Mouse (Mus musculus): ENCODE measurements around the gene Rerg.
"Not testable (repeated sequence)": the region's sequence is repeated elsewhere in the genome, so short reads cannot be mapped to it uniquely, and the experiment has no call there.

Rerg gene

DNA sequence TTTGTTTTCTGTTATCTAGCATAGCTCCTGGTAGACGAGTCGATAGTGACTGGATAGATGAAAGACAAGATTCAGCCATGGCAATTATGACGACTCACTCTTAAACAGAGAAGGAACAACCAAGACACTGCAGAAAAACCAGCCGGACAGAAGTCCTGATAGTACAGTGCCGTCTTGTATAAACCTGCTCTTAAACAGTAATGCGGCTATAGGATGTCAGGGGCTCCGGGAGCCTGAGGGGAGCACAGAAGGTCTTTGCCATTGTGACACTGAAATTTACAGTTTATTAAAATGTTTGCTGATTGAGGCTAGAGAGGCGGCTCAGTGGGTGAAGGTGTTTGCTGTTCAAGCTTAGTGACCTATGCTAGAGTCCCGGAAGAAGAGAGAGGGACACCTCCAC, 98.8 kb downstream of the Rerg start:
- DNase-seq = no peak

DNA sequence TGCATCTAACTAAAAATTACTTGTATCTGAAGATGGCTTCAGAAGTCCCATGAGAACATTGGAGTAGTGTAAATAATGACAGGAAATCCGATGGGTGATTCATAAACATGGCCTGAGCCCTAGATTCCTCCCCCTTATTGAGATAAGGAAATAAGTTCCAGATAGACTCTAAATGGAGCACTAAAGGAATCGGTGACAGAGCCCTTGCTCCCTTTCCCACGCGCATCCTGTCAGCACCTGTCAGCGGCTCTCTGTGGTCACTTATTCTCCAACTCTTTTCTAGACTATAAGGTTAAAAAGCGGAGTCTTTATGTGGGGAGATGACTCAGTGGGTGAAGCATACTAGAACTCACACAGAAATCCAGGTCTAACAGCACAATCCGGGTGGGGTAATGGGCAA, 104.8 kb downstream of the Rerg start:
- DNase-seq = no peak

DNA sequence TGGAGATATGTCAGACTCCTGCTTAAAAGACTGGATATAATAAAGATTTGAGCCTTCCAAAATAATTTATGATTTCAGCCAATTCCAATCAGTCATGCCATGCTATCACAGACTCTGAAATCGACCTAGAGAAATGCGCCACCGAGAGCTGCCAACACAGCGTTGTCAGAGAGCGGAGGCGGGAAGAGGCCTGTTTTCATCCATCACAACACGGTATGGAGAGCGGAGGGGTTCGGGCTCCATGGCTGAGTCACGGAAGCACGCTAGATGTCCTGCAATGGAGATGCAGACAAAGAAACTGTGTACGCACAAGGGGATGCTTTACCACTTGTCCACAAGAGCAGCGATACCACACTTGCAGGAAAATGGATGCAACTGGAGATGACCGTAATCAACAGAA, 105.5 kb downstream of the Rerg start:
- no peak for DNase-seq

DNA sequence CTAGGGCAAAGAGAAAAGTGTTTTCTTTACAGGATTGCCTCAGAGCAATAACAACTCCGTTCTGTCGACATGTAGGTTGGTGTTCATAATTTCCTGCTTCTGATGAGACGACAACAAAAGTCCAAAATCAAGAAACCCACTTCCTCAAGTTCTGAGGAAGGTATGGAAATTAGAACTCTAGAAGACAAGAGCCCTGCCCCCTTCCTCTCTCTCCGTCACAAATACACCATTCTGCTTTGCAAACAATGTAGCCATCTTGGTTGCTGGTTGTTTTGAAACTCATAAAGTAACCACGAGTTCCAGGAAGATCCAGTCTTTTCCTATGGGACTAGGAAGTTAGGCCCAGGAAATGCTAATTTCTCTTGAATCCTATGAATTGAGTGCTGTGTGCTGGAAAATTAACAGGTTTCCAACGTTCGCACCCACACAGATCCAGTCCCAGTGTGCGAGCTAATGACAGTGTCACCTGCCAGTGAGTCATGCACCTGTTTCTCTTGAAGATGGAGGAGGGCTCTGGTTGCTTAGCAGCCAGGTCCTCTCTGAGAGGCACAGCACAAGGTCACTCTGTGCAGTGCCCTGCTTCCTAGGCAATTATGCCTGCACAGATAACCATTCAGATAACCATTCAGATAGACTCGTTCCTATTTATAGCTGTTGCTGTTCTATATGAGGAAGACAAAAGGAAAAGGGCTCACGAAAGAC, 106.9 kb downstream of the Rerg start:
- no peak for DNase-seq

DNA sequence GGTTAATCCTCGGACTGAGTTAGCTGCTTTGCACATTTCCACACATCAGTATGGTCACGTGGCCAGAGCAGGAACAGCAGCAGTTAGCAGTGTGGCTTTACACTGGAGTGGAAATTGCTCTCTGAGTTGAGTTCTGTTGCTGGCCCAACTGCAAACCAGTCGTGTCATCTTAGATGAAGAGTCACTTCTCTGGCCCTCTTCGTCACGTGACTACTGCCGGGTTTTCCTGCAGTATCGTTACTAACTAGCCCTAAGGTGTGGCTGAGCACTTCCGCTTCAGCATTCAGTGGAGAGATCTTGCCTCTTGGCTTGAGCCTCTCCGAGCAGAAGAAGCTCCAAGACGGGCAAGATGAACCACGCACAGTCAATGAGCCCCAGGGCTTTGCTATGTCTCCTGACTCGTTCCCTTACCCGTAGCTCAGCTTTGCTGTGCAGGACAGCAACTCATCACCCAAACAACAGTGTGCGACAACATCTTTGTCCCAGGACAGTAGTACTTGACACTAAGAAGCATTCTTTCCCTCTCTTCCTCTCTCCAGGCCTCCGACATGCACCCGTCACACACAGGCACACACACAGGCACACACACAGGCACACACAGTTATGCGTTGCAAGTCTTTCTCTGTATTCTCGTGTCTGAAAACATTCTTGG, 108.3 kb downstream of the Rerg start:
- DNase-seq = no peak

DNA sequence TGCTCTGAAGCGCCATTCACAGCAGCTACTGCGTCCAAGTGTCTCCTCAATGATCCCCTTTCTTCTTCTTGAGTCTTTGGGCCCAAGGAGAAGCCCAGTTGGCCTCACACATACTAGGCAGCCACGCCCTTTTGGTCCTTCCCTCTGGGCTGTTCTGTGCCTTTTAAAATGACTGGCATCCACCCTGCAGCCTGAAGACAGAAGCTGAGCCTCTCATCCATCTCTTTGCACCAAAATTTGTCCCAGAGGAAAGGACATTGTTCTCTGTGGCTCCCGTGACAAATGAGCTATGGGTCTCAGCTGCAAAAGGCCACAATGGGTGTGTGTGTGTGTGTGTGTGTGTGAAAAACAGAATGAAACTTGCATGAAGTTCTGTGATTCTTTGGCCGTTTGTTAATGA, 109.7 kb downstream of the Rerg start:
- no peak for DNase-seq

DNA sequence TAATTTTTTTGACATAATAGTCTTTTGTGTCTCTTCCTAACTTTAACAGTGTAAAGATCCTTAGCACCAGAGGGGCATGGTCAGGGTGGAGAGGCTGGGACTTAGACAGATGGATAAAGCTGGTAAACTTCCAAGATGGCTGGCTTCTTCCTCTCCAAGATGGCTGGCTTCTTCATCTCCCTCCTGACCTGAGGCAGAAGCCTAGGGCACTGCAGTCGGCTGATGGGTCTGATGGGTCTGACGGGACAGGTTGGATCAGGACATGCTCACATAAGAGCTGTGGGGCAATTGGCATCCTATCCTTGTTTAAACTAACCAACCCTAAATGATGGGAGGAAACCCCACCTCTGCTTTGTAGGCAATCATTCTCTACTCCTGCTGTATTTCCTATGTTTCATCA, 112.0 kb downstream of the Rerg start:
- DNase-seq = no peak

DNA sequence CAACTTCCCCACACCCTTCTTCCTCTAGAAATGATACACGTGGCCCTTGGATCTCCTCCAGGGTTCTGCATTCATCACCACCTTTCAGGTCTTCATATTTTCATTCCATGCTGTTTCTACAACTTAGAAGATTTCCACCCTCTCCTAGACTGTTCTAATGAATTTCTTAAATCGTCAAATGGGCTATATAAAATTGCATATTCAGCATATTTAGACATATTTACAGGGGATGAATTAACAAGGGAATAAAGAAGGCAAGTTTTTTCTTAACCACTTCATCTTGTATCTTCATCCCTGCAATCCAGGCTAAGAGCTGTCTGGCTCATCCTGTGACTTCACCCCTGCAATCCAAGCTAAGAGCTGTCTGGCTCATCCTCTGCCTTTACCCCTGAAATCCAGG, 116.2 kb downstream of the Rerg start:
- DNase-seq = no peak

DNA sequence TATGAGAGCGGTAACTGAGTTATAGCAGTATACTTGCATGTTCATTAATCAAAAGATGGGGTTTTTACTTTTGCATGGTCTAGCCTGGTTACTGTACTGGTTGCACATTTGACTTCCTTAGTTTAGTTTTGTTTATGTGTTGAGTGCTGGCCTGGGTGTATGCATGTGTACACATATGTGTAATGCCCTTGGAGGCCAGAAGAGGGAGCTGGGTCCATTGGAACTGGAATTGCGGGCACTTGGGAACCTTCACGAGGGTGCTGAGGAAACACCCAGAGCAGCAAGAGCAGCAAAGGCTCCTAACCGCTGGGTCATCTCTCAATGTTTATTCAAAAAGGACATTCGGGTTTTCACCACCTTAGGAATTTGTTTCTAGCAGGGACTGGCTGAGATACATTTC, 116.8 kb downstream of the Rerg start:
- DNase-seq = no peak

DNA sequence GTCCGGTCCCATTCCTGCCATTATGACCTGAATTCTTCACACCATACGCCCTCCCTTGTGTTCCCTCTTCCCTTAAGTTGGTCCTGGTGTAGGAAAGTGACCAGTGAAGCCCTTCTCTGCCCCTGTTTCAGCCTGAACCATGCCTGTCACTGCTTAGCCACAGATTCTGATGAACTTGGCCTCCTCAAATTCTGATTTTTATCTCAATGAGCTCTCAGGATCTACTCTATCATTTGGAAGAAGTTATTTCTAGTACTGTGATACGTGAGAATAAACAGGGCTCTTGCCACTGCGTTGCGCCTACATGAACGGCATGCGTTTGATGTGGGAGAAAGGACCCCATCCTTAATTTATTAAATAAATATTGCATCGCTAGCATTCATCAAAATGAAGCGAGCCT, 117.3 kb downstream of the Rerg start:
- DNase-seq = no peak

DNA sequence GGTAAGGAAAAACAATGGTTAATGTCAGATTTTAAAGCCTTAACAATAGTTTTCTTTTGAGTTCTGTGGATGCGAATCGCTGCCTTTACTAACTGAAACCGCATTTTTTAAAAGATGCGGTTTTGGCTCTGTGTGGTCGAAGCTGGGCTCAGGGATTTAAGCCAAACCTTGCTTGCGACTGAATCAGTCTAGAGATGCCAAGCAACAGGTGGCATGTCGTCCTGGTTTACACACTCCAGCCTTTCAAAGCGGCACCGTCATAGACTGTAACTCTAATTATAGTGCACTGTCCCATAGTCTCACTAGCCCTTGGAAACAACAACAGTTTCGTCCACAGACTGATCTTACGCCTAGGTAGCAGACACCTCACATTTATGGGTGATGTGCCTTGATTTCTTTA, 123.3 kb downstream of the Rerg start:
- no peak for DNase-seq

DNA sequence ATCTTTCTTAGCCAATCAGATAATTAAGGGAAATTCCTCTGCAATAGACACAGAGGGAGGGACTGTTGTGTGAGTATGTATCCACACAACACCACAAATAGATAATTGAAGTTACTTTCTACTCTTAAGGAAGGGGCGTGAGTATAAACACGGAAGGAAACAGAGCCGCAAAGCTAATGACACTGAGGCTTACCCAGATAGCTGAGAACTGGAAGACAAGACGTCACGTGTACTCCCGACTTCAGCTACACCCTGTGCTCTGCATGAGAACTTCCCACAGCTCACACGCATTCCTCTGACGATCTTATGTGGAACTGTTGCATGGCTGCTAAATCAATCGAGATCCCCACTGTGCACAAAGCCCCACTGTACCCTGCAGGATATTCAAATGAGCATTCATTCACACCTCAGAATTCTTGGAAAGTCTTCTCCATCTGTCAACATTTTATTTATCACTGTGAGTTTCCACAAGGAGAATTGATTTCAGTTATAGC, 125.2 kb downstream of the Rerg start:
- DNase-seq = no peak

DNA sequence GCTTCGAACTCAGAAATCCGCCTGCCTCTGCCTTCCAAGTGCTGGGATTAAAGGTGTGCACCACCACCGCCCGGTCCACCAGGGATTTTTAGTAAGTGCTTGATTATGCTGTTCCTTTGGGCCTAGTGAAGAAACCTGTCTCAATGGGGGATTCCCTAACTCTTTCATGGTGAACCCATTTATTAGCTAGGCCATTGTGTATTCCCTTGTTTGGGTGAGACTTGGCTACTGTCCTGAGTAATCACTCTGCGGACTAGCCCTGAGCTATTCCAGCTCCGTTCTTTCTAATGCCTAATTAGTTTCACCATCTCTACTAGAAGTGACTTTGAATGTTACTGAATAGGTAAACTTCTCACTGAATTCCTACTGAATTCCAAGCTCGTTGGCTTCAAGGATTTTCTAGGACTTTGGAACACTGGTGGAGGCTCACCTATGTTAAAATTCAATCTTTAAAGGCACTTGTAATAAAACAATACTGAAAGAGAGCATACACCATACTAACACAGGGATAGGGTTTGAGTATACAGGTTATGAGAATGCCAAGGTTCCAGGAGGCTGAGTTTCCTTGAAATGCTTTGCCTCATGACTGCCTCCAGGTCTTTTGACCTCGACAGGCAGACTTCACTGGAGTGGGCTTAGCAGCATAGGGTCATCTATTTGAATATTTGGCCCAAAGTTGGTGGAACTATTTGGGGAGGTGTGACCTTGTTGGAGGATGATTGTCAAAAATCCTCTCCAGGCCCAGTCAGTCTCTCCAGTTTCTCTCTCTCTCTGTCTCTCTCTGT, 134.5 kb downstream of the Rerg start:
- not testable (repeated sequence) for DNase-seq

DNA sequence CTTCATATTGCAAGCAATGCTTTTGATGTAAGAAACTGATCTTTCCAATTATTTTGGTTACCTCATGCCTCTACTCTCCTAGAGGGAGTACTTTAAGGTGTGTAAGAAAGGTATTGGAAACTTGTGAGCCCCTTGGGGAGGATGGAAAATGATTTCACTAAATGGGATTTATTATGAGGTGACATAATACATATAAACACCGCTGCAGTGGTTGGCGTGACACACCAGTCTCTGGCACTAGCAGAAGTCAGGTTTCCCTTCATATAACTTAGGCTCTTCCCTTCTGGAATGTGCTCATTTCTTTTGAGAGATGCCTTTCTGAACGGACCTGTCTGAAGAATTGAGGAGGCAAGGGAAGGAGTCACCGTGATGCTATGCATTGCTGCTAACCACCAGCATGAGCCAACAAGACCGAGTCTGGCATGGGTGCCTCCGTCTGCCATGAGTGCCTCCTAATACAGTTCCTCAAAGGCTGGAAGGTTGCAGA, 139.6 kb downstream of the Rerg start:
- no peak for DNase-seq

DNA sequence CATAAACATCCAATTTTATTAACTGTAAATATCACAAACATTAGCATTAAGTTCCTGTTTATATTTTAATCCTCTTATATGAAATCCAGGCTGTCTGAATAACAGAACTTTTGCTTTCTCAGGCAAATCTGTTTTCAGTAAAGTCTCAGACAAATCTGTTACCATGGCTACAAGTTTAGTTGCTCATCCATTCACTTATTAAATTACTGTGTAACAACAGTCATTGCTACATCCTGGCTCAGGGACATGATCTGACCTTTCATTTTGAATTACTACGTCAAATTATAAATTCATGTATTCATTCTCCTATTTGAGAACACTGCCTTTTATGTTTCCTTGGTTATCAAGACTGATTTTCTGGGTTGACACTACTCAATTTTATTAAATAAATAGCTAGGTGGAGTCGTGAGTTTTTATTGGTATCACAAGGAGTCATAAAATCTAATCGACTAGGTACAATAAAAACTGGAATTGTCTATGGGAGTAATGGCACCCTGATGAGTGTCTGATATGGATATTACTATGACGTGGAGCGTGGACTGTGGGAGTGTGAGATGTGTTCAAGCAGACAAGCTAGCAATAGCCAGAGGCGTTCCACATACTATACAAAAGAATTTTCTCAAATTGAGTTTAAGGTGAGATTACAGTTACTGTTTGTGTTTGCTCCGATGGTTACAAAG, 140.2 kb downstream of the Rerg start:
- no peak for DNase-seq

DNA sequence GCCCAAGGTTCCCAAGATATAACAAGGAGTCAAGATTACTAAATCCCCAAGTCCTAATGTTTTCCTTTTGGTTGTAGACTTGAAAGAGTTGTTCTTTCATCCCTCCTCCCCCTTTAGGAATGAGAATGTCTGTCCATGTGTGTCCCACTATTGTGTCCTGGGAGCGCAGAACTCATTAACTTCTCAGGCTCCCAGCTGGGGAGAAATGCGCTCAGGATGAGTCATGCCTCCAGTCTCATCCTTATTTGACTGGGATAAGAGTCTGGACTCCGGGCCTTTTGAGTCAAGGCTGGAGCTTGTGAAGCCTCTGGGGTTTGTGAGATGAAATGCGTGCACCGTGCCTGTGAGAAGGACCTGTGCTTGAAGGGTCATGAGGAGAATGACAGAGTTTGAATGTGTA, 144.8 kb downstream of the Rerg start:
- DNase-seq = no peak

DNA sequence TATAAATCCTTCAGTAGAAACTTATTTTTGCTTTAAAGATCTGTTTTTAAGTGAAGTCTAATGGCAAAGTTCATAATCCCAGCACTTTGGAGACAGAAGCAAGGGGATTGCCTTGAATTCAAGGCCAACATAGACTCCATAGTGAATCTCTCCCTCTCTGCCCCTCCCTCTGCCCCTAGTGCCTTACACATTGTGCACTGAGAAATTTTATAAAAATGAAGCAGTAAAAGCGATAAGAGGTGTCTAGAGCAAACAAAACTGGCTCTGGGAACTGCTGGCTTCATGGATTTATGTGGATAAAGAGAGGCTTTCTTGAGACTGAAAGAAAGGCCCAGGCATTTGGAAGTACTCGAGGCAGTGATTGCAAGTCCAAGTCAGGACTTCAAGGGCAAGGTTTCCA, 145.8 kb downstream of the Rerg start:
- no peak for DNase-seq

DNA sequence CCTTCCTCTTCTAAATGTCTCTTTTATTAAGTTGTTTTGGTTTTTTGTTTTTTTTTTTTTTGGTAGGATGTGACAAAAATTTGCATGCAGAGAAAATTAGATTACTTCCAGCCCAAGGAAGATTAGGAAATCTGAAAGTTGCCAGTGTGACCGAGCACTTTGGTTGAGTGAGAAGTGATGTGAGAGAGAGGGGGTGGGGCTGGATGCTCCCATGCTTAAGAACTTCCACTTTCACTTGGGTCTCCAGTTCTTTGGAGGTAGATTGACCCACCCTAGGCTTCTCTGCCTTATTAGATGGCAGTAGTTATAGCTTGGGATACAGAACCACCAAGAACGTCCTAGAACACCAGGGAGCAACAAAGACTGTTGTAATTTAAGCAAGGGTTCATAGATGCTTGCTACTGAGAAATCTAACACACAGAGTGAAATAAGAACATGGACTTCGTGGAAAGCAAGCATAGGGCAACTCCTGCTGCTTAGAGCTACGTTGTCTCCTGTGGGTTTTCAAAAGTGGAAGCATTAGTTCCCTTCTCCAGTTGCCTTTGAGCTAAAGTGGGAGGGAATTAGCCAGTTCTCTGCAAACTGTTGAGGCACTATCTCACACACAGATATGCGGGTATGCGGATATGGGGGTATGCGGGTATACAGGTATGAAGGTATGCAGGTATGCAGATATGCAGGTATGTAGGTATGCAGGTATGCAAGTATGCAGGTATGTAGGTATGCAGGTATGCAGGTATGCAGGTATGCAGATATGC, 152.9 kb downstream of the Rerg start:
- no peak for DNase-seq

DNA sequence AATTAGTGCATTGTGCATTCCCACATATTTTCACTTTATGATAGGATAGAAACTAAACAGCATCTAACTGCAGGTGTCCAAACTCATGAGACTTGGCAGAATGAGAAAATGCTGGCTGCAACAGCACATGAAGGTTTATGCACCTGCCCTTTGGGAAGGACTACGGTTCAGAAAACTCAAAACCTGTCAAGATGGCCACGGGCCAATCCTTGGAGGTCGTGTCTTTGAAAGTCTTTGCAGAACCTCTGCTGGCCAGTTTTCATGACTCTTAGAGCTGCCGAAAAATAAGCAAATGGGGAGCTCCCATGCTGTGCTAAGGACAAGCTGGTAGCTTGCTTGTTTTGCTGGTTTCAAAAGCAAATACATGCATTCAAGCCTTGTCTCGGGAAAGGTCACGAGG, 156.0 kb downstream of the Rerg start:
- DNase-seq = no peak

DNA sequence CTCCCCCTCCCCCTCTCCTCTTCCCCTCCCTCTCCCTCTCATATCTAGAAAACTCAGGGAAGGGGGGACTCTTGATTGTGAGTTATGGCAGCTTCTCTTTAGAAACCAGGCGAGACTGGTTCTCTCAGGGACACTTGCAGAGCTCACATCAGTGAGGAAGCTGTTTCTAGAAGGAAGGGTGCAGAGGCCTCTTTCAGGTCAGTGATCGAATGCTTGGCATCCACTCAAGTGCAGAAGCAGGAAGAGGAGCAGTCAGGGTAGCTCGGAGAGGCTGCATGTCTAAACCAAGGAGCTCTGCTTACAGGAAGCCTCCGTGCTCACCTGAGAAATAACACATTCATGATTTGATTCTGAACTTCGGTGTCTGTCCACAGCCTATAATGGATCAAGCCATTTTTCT, 159.1 kb downstream of the Rerg start:
- no peak for DNase-seq

All from thymus, adult 18-20 months (tissue).